Mouse (Mus musculus) Muller cell, postnatal 12 days (primary cell): ENCODE measurements at regions not wholly inside any gene's neighbourhood (a gene's known extent, or its start where the extent isn't known, plus 50 kb on each side); places are given as distances from the start of the nearest gene placed in this dataset.
A peak's percentile ranks its signal among the peaks of the same experiment; 100 is the strongest.

Experiments
- DNase-seq: peaks from one replicate; pipeline ENCODE4 v3.0.0-alpha.2; 2015; ENCODE audit errors: inconsistent ontology term

GRCm38 (mm10) chr9:60931290-60931689, 136.9 kb downstream of the Uaca start:
- DNase-seq: no peak

GRCm38 (mm10) chr9:60936937-60937336, 142.6 kb downstream of the Uaca start:
- DNase-seq: no peak

GRCm38 (mm10) chr9:60939858-60940804, 145.8 kb downstream of the Uaca start:
- DNase-seq: peak; percentile 41

GRCm38 (mm10) chr9:60947363-60947762, 153.0 kb downstream of the Uaca start:
- DNase-seq: no peak

- DNase-seq: no peak
Observed at GRCm38 (mm10) chr9:60948531-60949070, 154.3 kb downstream of the Uaca start.

- no peak for DNase-seq
Observed at GRCm38 (mm10) chr9:60950161-60950560, 155.8 kb downstream of the Uaca start.

GRCm38 (mm10) chr9:60951071-60951561, 156.8 kb downstream of the Uaca start:
- peak; percentile 75 for DNase-seq

GRCm38 (mm10) chr9:60957438-60957837, 163.1 kb downstream of the Uaca start:
- DNase-seq: no peak

- DNase-seq: no peak
Observed at GRCm38 (mm10) chr9:60959537-60959936, 165.2 kb downstream of the Uaca start.

GRCm38 (mm10) chr9:60962086-60962485, 167.7 kb downstream of the Uaca start:
- DNase-seq: no peak

GRCm38 (mm10) chr9:60965641-60966040, 171.3 kb downstream of the Uaca start:
- DNase-seq: no peak

- peak; percentile 24 for DNase-seq
Observed at GRCm38 (mm10) chr9:60968281-60969031, 174.1 kb downstream of the Uaca start.

- DNase-seq: peak; percentile 9
Observed at GRCm38 (mm10) chr9:60972201-60972910, 178.0 kb downstream of the Uaca start.

- DNase-seq: no peak
Observed at GRCm38 (mm10) chr9:60974546-60974945, 180.2 kb downstream of the Uaca start.

- no peak for DNase-seq
Observed at GRCm38 (mm10) chr9:60982383-60983085, 188.2 kb downstream of the Uaca start.

GRCm38 (mm10) chr9:60983246-60983645, 188.9 kb downstream of the Uaca start:
- no peak for DNase-seq

- DNase-seq: no peak
Observed at GRCm38 (mm10) chr9:60988113-60988512, 193.8 kb downstream of the Uaca start.

GRCm38 (mm10) chr9:60989670-60990391, 195.5 kb downstream of the Uaca start:
- peak; percentile 82 for DNase-seq

GRCm38 (mm10) chr9:60991509-60991908, 197.2 kb downstream of the Uaca start:
- DNase-seq: no peak

GRCm38 (mm10) chr9:60993661-60994060, 199.3 kb downstream of the Uaca start:
- DNase-seq: no peak
